Mouse (Mus musculus): ENCODE measurements at regions not wholly inside any gene's neighbourhood (a gene's known extent, or its start where the extent isn't known, plus 50 kb on each side); places are given as distances from the start of the nearest gene placed in this dataset.

DNA sequence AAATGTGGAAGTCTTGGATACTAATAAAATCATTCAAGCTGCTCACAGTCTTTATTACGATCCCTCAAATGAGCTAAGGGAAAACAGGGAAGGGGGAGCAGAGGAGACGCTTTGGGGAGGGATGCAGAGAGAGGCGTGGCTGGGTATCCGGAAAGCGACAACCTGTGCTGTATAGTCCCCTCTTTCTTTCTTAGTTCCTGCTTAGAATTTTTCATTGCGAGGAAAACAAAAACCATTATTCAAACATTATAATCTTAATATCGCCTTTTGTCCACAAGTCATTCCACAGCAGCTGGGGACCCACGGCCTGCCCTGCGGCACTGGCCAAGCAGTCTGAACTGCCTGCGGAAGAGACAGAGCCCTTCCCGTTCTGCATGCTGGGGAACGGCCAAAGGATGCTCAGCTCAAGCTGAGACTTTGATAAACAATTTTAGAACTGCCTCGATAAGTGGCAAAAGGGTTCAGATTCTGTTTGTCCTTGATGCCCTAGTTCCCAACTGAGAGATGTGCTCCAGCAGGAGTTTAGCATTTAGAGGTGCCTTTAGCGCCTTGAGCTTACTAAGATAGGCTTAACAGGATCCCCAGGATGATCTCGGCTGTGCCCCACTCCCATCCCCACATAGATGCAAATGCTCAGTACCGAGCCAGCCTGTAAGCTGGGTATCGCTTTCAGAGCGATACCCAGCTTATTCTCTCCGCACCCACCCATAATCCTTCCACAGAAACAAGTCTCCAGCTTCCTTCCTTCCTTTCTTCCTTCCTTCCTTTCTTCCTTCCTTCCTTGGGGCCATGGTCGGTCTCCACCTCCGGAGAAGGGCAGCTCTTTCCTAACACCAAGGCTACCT is 248.7 kb upstream of the Nfe2l3 start:
- Histone ChIP-seq H3K4me1 (ENCODE audit: control insufficient read depth, insufficient read depth, low read length) (no peaks in the 10 kb centered on the region), H3K4me3 (replicated peaks; ENCODE audit: control insufficient read depth, low read depth, low read length) (no peak overlapping the region), H3K27ac (ENCODE audit: control insufficient read depth, insufficient read depth, low read depth, low read length, poor library complexity) (no peak overlapping the region)
- TF ChIP-seq POLR2A (IDR thresholded peaks at IDR 0.05; ENCODE audit: borderline replicate concordance, control insufficient read depth, low read depth, low read length): no peak
- TF ChIP-seq CTCF (IDR thresholded peaks at IDR 0.05; ENCODE audit: control insufficient read depth, insufficient read depth, low read length): no peak
- 6% methylated on average over 21 of the region's 21 CpGs for WGBS

DNA sequence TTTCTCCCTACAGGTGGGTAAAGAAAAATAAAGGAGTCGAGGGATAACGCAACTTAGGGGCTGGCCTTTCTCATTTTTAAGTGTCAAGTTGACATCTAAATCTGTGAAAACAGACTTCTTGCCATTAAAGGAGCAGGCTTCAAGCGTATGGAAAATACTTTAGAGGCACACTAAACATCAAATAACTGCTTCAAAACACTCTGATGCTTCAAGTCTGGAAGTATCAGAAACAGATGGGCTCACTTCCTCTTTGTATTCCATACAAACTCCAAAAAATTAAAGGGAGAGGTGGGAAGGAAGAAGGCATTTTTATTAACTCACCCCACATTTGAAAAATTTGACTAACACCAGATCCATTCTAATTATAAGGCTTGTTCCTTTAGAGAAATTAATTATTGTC is 248.0 kb upstream of the Nfe2l3 start:
- Histone ChIP-seq H3K4me3 (replicated peaks; ENCODE audit: control insufficient read depth, low read depth, low read length) (no peak overlapping the region), H3K27ac (ENCODE audit: control insufficient read depth, insufficient read depth, low read depth, low read length, poor library complexity) (no peak overlapping the region), H3K4me1 (ENCODE audit: control insufficient read depth, insufficient read depth, low read length) (no peaks in the 10 kb centered on the region)
- TF ChIP-seq POLR2A (IDR thresholded peaks at IDR 0.05; ENCODE audit: borderline replicate concordance, control insufficient read depth, low read depth, low read length) (no peak), CTCF (IDR thresholded peaks at IDR 0.05; ENCODE audit: control insufficient read depth, insufficient read depth, low read length) (no peak)
- 16% methylated on average over 3 of the region's 3 CpGs for WGBS

DNA sequence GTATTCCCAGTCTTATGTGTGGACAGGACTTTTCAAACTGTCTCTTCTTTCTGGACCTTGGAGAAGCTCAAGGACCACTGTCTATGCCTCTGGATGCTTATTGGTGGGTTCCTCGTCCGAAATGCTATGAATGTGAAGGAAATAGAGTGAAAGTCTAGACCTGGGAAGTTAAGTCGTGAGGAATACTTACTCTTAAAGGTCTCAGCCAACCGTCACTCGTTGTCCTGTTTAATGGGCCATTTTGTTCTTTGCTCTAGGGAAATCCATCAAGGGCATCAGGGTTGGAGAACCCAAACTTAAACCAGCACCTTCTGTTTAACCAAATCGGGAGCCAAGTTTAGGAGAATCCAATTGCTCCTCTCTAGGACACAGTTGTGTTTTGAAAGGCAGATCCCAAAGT is 247.3 kb upstream of the Nfe2l3 start:
- no peak overlapping the region for H3K4me3 ChIP-seq (replicated peaks; ENCODE audit: control insufficient read depth, low read depth, low read length)
- no peaks in the 10 kb centered on the region for H3K4me1 ChIP-seq (ENCODE audit: control insufficient read depth, insufficient read depth, low read length)
- TF ChIP-seq CTCF (IDR thresholded peaks at IDR 0.05; ENCODE audit: control insufficient read depth, insufficient read depth, low read length) (no peak), POLR2A (IDR thresholded peaks at IDR 0.05; ENCODE audit: borderline replicate concordance, control insufficient read depth, low read depth, low read length) (no peak)
- no peak overlapping the region for H3K27ac ChIP-seq (ENCODE audit: control insufficient read depth, insufficient read depth, low read depth, low read length, poor library complexity)
- 22% methylated on average over 6 of the region's 6 CpGs for WGBS

DNA sequence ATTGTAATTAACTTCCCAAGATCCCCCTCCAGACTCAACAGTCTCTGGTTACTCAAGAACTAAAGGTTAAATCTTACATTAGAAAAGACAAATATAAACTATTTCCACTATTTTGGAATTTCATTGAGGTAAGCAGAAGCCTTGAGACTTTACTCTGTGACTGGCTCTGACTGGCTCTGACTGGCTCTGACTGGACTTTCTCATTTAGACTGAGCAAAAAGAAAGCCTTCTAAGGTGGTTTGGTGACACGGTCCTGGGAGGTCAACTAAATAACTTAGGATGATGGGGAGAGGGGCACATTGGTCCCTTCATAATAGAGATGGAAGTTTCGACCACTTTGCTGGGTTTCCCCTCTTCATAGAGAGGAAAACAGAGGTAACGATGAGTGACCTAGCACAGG is 243.3 kb upstream of the Nfe2l3 start:
- Histone ChIP-seq H3K4me3 (replicated peaks; ENCODE audit: control insufficient read depth, low read depth, low read length) (no peak overlapping the region), H3K4me1 (ENCODE audit: control insufficient read depth, insufficient read depth, low read length) (no peaks in the 10 kb centered on the region), H3K27ac (ENCODE audit: control insufficient read depth, insufficient read depth, low read depth, low read length, poor library complexity) (no peak overlapping the region)
- TF ChIP-seq CTCF (IDR thresholded peaks at IDR 0.05; ENCODE audit: control insufficient read depth, insufficient read depth, low read length) (no peak), POLR2A (IDR thresholded peaks at IDR 0.05; ENCODE audit: borderline replicate concordance, control insufficient read depth, low read depth, low read length) (no peak)
- 63% methylated on average over 3 of the region's 3 CpGs for WGBS

DNA sequence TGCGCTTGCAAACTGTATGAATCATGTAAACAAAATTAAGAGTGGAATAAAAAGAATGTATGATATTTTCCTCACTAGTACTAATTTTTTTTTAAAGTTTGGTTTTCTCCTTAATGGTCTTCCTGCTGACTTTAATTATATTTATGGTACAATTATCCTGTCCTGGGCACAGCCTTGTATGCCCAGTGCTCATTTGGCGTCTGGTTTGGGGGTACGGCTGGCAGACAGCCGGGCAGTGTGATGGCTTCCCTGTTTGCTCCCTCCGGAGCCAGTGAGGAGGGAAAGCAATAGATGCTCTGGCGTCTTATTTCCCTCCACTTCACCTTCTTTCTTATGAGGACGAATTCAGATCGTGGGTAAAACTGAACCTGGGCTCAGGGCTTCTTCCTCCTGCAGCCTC is 239.6 kb upstream of the Nfe2l3 start:
- H3K4me3 ChIP-seq (replicated peaks; ENCODE audit: control insufficient read depth, low read depth, low read length): no peak overlapping the region
- H3K27ac ChIP-seq (ENCODE audit: control insufficient read depth, insufficient read depth, low read depth, low read length, poor library complexity): no peak overlapping the region
- no peaks in the 10 kb centered on the region for H3K4me1 ChIP-seq (ENCODE audit: control insufficient read depth, insufficient read depth, low read length)
- WGBS: 45% methylated on average over 8 of the region's 8 CpGs
- TF ChIP-seq CTCF (IDR thresholded peaks at IDR 0.05; ENCODE audit: control insufficient read depth, insufficient read depth, low read length) (no peak), POLR2A (IDR thresholded peaks at IDR 0.05; ENCODE audit: borderline replicate concordance, control insufficient read depth, low read depth, low read length) (no peak)

DNA sequence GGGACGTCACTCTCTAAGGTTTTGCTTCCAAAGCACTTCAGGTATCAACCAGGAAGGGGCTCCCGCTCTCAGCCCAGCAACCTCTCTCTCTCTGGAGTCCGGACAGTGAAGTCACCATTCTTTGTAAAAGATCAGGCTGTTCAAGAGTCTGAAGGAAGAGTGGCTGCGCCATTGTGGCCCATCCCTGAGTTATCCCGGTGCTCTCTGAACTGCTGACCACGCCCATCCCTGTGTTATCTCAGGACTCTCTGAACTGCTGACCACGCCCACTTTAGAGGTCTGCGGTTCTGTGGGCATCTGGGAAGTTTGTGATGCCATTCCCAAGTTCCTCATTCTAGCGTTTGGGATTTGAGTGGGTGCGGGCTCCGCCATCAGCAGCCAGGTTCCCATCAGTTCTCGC is 239.1 kb upstream of the Nfe2l3 start:
- Histone ChIP-seq H3K4me1 (ENCODE audit: control insufficient read depth, insufficient read depth, low read length) (no peaks in the 10 kb centered on the region), H3K27ac (ENCODE audit: control insufficient read depth, insufficient read depth, low read depth, low read length, poor library complexity) (no peak overlapping the region), H3K4me3 (replicated peaks; ENCODE audit: control insufficient read depth, low read depth, low read length) (no peak overlapping the region)
- TF ChIP-seq CTCF (IDR thresholded peaks at IDR 0.05; ENCODE audit: control insufficient read depth, insufficient read depth, low read length) (no peak), POLR2A (IDR thresholded peaks at IDR 0.05; ENCODE audit: borderline replicate concordance, control insufficient read depth, low read depth, low read length) (no peak)
- 32% methylated on average over 12 of the region's 12 CpGs for WGBS

DNA sequence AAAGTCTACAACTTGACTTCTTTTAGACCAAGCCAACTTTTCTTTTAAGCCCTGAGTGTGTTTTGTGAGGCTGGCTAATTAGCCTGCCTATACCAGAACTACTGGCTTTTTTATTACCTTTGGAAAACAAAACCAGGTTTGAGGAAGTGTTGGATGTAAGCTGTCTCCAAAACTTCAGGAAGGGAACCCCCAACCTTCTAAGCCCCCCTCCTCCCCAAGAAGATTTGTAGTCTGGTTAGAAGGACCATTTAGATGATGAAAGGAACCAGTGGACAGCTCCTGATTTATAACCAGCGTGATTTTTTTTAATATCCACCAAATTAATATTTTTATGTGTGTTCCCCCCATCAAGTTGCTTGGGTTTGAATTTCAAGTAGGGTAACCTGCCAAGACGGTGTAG is 236.1 kb upstream of the Nfe2l3 start:
- H3K4me1 ChIP-seq (ENCODE audit: control insufficient read depth, insufficient read depth, low read length): no peaks in the 10 kb centered on the region
- 74% methylated on average over 2 of the region's 2 CpGs for WGBS
- no peak overlapping the region for H3K27ac ChIP-seq (ENCODE audit: control insufficient read depth, insufficient read depth, low read depth, low read length, poor library complexity)
- no peak for TF ChIP-seq POLR2A (IDR thresholded peaks at IDR 0.05; ENCODE audit: borderline replicate concordance, control insufficient read depth, low read depth, low read length)
- no peak for TF ChIP-seq CTCF (IDR thresholded peaks at IDR 0.05; ENCODE audit: control insufficient read depth, insufficient read depth, low read length)
- no peak overlapping the region for H3K4me3 ChIP-seq (replicated peaks; ENCODE audit: control insufficient read depth, low read depth, low read length)

DNA sequence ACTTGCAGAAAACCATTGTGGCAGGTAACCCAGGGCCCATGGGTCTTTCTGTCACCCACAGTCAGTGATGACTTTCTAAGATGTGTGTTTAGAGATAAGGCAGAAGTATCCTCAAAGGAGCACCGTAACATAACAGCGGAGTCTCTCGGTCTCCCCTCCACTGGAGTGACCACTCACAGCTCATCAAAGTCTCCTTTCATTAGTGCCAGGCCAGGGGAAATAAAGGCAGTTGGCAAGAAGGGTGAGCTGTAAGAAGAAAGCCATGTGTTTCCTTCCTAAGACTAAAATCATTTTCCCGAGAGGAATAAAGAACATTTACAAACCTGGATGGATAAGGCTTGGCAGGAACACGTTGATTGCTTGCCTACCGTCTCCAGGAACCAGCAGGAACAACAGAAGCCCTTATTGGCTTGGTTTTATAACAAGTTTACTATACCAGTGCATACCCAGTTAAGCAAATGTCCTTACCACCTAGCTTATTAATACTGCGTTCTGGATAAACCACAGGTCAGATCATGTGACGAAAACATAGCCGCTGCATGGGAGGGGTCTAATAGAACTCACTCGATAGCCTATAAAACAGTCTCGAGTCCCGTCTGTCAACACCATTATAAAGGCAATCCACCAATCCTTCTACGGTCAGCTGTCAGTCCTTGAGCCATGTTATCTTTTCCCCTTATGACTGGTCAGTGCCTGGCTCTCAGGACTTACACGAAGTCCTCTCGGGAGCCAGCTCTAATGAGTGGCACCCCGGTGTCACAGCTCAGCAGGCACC is 235.3 kb upstream of the Nfe2l3 start:
- Histone ChIP-seq H3K27ac (ENCODE audit: control insufficient read depth, insufficient read depth, low read depth, low read length, poor library complexity) (no peak overlapping the region), H3K4me3 (replicated peaks; ENCODE audit: control insufficient read depth, low read depth, low read length) (no peak overlapping the region), H3K4me1 (ENCODE audit: control insufficient read depth, insufficient read depth, low read length) (no peaks in the 10 kb centered on the region)
- 83% methylated on average over 16 of the region's 16 CpGs for WGBS
- no peak for TF ChIP-seq CTCF (IDR thresholded peaks at IDR 0.05; ENCODE audit: control insufficient read depth, insufficient read depth, low read length)
- no peak for TF ChIP-seq POLR2A (IDR thresholded peaks at IDR 0.05; ENCODE audit: borderline replicate concordance, control insufficient read depth, low read depth, low read length)

Measured in bone marrow, adult 2 months (tissue).